Mouse (Mus musculus) heart, postnatal 0 days (tissue): ENCODE results near the gene Soat2.

ENCODE experiments used
- CTCF ChIP-seq: IDR thresholded peaks from 2 replicates; pipeline ENCODE4 v1.5.1; 2016; ENCODE audit warnings: antibody characterized with exemption, control low read depth, low read depth
- EP300 ChIP-seq: IDR thresholded peaks from 2 replicates; pipeline ENCODE4 v1.6.1; 2016; ENCODE audit warnings: antibody characterized with exemption, low read depth

GRCm38 (mm10) chr15:102114651-102115260, 35.6 kb upstream of the Soat2 start:
- TF ChIP-seq CTCF (no peak), EP300 (no peak)
